Mouse (Mus musculus) testis, adult 2 months (tissue): ENCODE results near the gene Nab2.

Source experiments
- CTCF ChIP-seq: fragments of 200-500 bp; IDR thresholded peaks from 2 replicates; pipeline ENCODE4 v1.5.1; 2012; ENCODE audit warnings: low read depth, mild to moderate bottlenecking, inconsistent platforms, low read length, moderate library complexity; ENCODE audit not compliant: control insufficient read depth, insufficient read depth, insufficient replicate concordance
- POLR2A ChIP-seq: fragments of 200-500 bp; IDR thresholded peaks from 2 replicates; pipeline ENCODE4 v1.6.1; 2012; ENCODE audit warnings: low read depth, mild to moderate bottlenecking, inconsistent platforms, low read length, moderate library complexity; ENCODE audit not compliant: control insufficient read depth

GRCm38 (mm10) chr10:127664166-127664565 lies 4.2 kb downstream of the Nab2 start:
- TF ChIP-seq CTCF (no peak), POLR2A (no peak)
